Mouse (Mus musculus) erythroblast, embryonic 14.5 days (primary cell): ENCODE results near the gene Zfp444.

Source experiments
- GATA1 ChIP-seq: IDR thresholded peaks from 2 replicates; pipeline ENCODE4 v1.6.1; 2012; ENCODE audit warnings: low read length, inconsistent platforms, mixed read lengths
- TAL1 ChIP-seq: IDR thresholded peaks from 3 replicates; pipeline ENCODE4 v1.6.1; 2012; ENCODE audit warnings: low read length, inconsistent platforms, mixed read lengths

GRCm38 (mm10) chr7:6220147-6220546 lies 48.1 kb downstream of the Zfp444 start:
- TF ChIP-seq GATA1: no peak
- TF ChIP-seq TAL1: no peak
